Mouse (Mus musculus): ENCODE measurements around the gene Arhgap31.
"Not testable (repeated sequence)": the region's sequence is repeated elsewhere in the genome, so short reads cannot be mapped to it uniquely, and the experiment has no call there.

Arhgap31 gene

GRCm38 (mm10) chr16:38728576-38729132, 15.6 kb upstream of the Arhgap31 start:
- DNase-seq (ENCODE audit: low read depth, low spot score) = no peak

GRCm38 (mm10) chr16:38724974-38725373, 11.9 kb upstream of the Arhgap31 start:
- peak; percentile 50 for DNase-seq (ENCODE audit: low read depth, low spot score)

GRCm38 (mm10) chr16:38724256-38724655, 11.2 kb upstream of the Arhgap31 start:
- no peak for DNase-seq (ENCODE audit: low read depth, low spot score)

- DNase-seq (ENCODE audit: low read depth, low spot score) = no peak
Measured at GRCm38 (mm10) chr16:38721377-38721776, 8.3 kb upstream of the Arhgap31 start.

- not testable (repeated sequence) for DNase-seq (ENCODE audit: low read depth, low spot score)
Measured at GRCm38 (mm10) chr16:38714259-38714526, 1.1 kb upstream of the Arhgap31 start.

- no peak for DNase-seq (ENCODE audit: low read depth, low spot score)
Measured at GRCm38 (mm10) chr16:38713404-38714258, 557 bp upstream of the Arhgap31 start.

- peak; percentile 16 for DNase-seq (ENCODE audit: low read depth, low spot score)
Measured at GRCm38 (mm10) chr16:38712105-38712504, 969 bp downstream of the Arhgap31 start.

GRCm38 (mm10) chr16:38711245-38711644, 1.8 kb downstream of the Arhgap31 start:
- no peak for DNase-seq (ENCODE audit: low read depth, low spot score)

GRCm38 (mm10) chr16:38708962-38709520, 4.0 kb downstream of the Arhgap31 start:
- no peak for DNase-seq (ENCODE audit: low read depth, low spot score)

GRCm38 (mm10) chr16:38706782-38707181, 6.3 kb downstream of the Arhgap31 start:
- no peak for DNase-seq (ENCODE audit: low read depth, low spot score)

GRCm38 (mm10) chr16:38705531-38706281, 7.4 kb downstream of the Arhgap31 start:
- DNase-seq (ENCODE audit: low read depth, low spot score) = no peak

GRCm38 (mm10) chr16:38703501-38703900, 9.6 kb downstream of the Arhgap31 start:
- DNase-seq (ENCODE audit: low read depth, low spot score) = no peak

GRCm38 (mm10) chr16:38702316-38702715, 10.8 kb downstream of the Arhgap31 start:
- no peak for DNase-seq (ENCODE audit: low read depth, low spot score)

- no peak for DNase-seq (ENCODE audit: low read depth, low spot score)
Measured at GRCm38 (mm10) chr16:38701492-38702185, 11.4 kb downstream of the Arhgap31 start.

GRCm38 (mm10) chr16:38700392-38701162, 12.5 kb downstream of the Arhgap31 start:
- no peak for DNase-seq (ENCODE audit: low read depth, low spot score)

GRCm38 (mm10) chr16:38697611-38698010, 15.5 kb downstream of the Arhgap31 start:
- no peak for DNase-seq (ENCODE audit: low read depth, low spot score)

- no peak for DNase-seq (ENCODE audit: low read depth, low spot score)
Measured at GRCm38 (mm10) chr16:38695557-38695956, 17.5 kb downstream of the Arhgap31 start.

GRCm38 (mm10) chr16:38694906-38695540, 18.1 kb downstream of the Arhgap31 start:
- no peak for DNase-seq (ENCODE audit: low read depth, low spot score)

- DNase-seq (ENCODE audit: low read depth, low spot score) = no peak
Measured at GRCm38 (mm10) chr16:38690501-38690900, 22.6 kb downstream of the Arhgap31 start.

- DNase-seq (ENCODE audit: low read depth, low spot score) = no peak
Measured at GRCm38 (mm10) chr16:38689786-38690185, 23.3 kb downstream of the Arhgap31 start.

Data from R1 (cell line).